Mouse (Mus musculus) hindbrain, embryonic 16.5 days (tissue): ENCODE measurements around the gene Exoc3l. TPM values are rescaled to one million over a fixed set of nuclear protein-coding genes. Genes with fewer than 3 reads are reported as not detected.

Experiments
- ATAC-seq: fragments of 200-750 bp; cut with Nextera tagmentation; 2 replicates; pipeline ENCODE4 v1.8.0; 2017; ENCODE audit warnings: moderate TSS enrichment, moderate library complexity
- H3K27ac ChIP-seq: fragments of 300-500 bp; sonication (generic); 2 replicates; pipeline ENCODE4 v1.5.1; 2014; ENCODE audit warnings: low read depth, mild to moderate bottlenecking, control low read depth, low read length, moderate library complexity
- H3K27me3 ChIP-seq: fragments of 300-500 bp; sonication (generic); replicated peaks from 2 replicates; pipeline ENCODE4 v1.6.1; 2014; ENCODE audit warnings: low read length; ENCODE audit not compliant: control insufficient read depth, insufficient read depth
- H3K36me3 ChIP-seq: fragments of 300-500 bp; sonication (generic); 2 replicates; pipeline ENCODE4 v1.6.1; 2014; ENCODE audit warnings: mild to moderate bottlenecking, low read length, moderate library complexity, mixed read lengths; ENCODE audit not compliant: control insufficient read depth, insufficient read depth
- H3K4me1 ChIP-seq: fragments of 300-500 bp; sonication (generic); 2 replicates; pipeline ENCODE4 v1.6.1; 2014; ENCODE audit warnings: low read depth, low read length; ENCODE audit not compliant: control insufficient read depth, insufficient read depth
- H3K4me2 ChIP-seq: fragments of 300-500 bp; sonication (generic); 2 replicates; pipeline ENCODE4 v1.6.1; 2014; ENCODE audit warnings: mild to moderate bottlenecking, low read length, control low read depth, moderate library complexity
- H3K4me3 ChIP-seq: fragments of 300-500 bp; sonication (generic); 2 replicates; pipeline ENCODE4 v1.5.1; 2014; ENCODE audit warnings: mild to moderate bottlenecking, low read length, control low read depth, moderate library complexity
- H3K9ac ChIP-seq: fragments of 300-500 bp; sonication (generic); 2 replicates; pipeline ENCODE4 v1.6.1; 2014; ENCODE audit warnings: low read depth, mild to moderate bottlenecking, control low read depth, low read length, moderate library complexity
- H3K9me3 ChIP-seq: fragments of 300-500 bp; sonication (generic); 2 replicates; pipeline ENCODE4 v1.6.1; 2014; ENCODE audit warnings: mild to moderate bottlenecking, low read length, moderate library complexity; ENCODE audit not compliant: control insufficient read depth
- WGBS: fragments of 180-500 bp; shearing (Covaris S2); extraction: QIAGEN DNeasy Blood & Tissue Kit; methylation state at CpG from one replicate; pipeline ENCODE4 v1.1.7; 2014; 5-methylcytosine and 5-hydroxymethylcytosine counted together
- polyA plus RNA-seq: library from polyadenylated mRNA; unstranded; fragments of >200 nt; fragmentation: Nextera tagmentation; extraction: Ambion mirVana; gene quantifications from 2 replicates; pipeline ENCODE4 v1.2.1, GENCODE M21; 2015

Gene Exoc3l
- polyA plus RNA-seq, 1 experiment from 2014 or later = 9.4 TPM

- no peak for ATAC-seq
- Histone ChIP-seq H3K36me3 (peaks cover 18% of the 10 kb centered on the region), H3K4me3 (no peak overlapping the region), H3K27ac (no peak overlapping the region), H3K4me1 (no peaks in the 10 kb centered on the region), H3K27me3 (no peaks in the 10 kb centered on the region), H3K9me3 (no peaks in the 10 kb centered on the region), H3K4me2 (no peak overlapping the region), H3K9ac (no peak overlapping the region)
- WGBS = 67% methylated on average over 4 of the region's 4 CpGs
These were observed 22.0 kb upstream of the Exoc3l start for GRCm38 (mm10) chr8:105317941-105318340.

GRCm38 (mm10) chr8:105315073-105315769 lies 19.3 kb upstream of the Exoc3l start:
- H3K4me2 ChIP-seq = no peak overlapping the region
- peaks cover 24% of the 10 kb centered on the region for H3K36me3 ChIP-seq
- ATAC-seq = no peak
- H3K4me1 ChIP-seq = no peaks in the 10 kb centered on the region
- H3K27ac ChIP-seq = no peak overlapping the region
- no peaks in the 10 kb centered on the region for H3K9me3 ChIP-seq
- H3K4me3 ChIP-seq = no peak overlapping the region
- no peaks in the 10 kb centered on the region for H3K27me3 ChIP-seq
- 92% methylated on average over 18 of the region's 18 CpGs for WGBS
- H3K9ac ChIP-seq = no peak overlapping the region

GRCm38 (mm10) chr8:105313622-105314402 lies 17.9 kb upstream of the Exoc3l start:
- H3K27ac ChIP-seq = no peak overlapping the region
- H3K4me2 ChIP-seq = no peak overlapping the region
- 82% methylated on average over 9 of the region's 9 CpGs for WGBS
- no peaks in the 10 kb centered on the region for H3K27me3 ChIP-seq
- H3K36me3 ChIP-seq = peaks cover 19% of the 10 kb centered on the region
- no peaks in the 10 kb centered on the region for H3K4me1 ChIP-seq
- H3K9ac ChIP-seq = no peak overlapping the region
- no peak overlapping the region for H3K4me3 ChIP-seq
- H3K9me3 ChIP-seq = no peaks in the 10 kb centered on the region
- ATAC-seq = no peak

- H3K27ac ChIP-seq = no peak overlapping the region
- 88% methylated on average over 8 of the region's 8 CpGs for WGBS
- H3K27me3 ChIP-seq = no peaks in the 10 kb centered on the region
- H3K9me3 ChIP-seq = no peaks in the 10 kb centered on the region
- no peak overlapping the region for H3K9ac ChIP-seq
- no peak for ATAC-seq
- no peak overlapping the region for H3K4me2 ChIP-seq
- H3K4me3 ChIP-seq = no peak overlapping the region
- peaks cover 19% of the 10 kb centered on the region for H3K36me3 ChIP-seq
- H3K4me1 ChIP-seq = no peaks in the 10 kb centered on the region
These were observed 17.1 kb upstream of the Exoc3l start for GRCm38 (mm10) chr8:105312891-105313481.

GRCm38 (mm10) chr8:105311718-105312117 lies 15.8 kb upstream of the Exoc3l start:
- ATAC-seq = no peak
- no peak overlapping the region for H3K4me3 ChIP-seq
- H3K4me2 ChIP-seq = no peak overlapping the region
- 90% methylated on average over 1 of the region's 1 CpGs for WGBS
- H3K36me3 ChIP-seq = peaks cover 24% of the 10 kb centered on the region
- no peak overlapping the region for H3K9ac ChIP-seq
- no peaks in the 10 kb centered on the region for H3K9me3 ChIP-seq
- no peaks in the 10 kb centered on the region for H3K4me1 ChIP-seq
- no peaks in the 10 kb centered on the region for H3K27me3 ChIP-seq
- H3K27ac ChIP-seq = no peak overlapping the region

GRCm38 (mm10) chr8:105310118-105310517 lies 14.2 kb upstream of the Exoc3l start:
- Histone ChIP-seq H3K4me1 (peaks cover 9% of the 10 kb centered on the region), H3K9ac (no peak overlapping the region), H3K27me3 (no peaks in the 10 kb centered on the region), H3K36me3 (peaks cover 19% of the 10 kb centered on the region), H3K4me3 (no peak overlapping the region), H3K4me2 (no peak overlapping the region), H3K9me3 (no peaks in the 10 kb centered on the region), H3K27ac (no peak overlapping the region)
- 89% methylated on average over 8 of the region's 8 CpGs for WGBS
- ATAC-seq = no peak

- Histone ChIP-seq H3K4me2 (no peak overlapping the region), H3K9me3 (no peaks in the 10 kb centered on the region), H3K27ac (no peak overlapping the region), H3K27me3 (no peaks in the 10 kb centered on the region), H3K36me3 (peaks cover 22% of the 10 kb centered on the region), H3K9ac (no peak overlapping the region), H3K4me3 (no peak overlapping the region), H3K4me1 (peaks cover 15% of the 10 kb centered on the region)
- WGBS = 82% methylated on average over 15 of the region's 15 CpGs
- ATAC-seq = no peak
These were observed 13.4 kb upstream of the Exoc3l start for GRCm38 (mm10) chr8:105309142-105309847.

GRCm38 (mm10) chr8:105308428-105308827 lies 12.5 kb upstream of the Exoc3l start:
- peaks cover 21% of the 10 kb centered on the region for H3K36me3 ChIP-seq

GRCm38 (mm10) chr8:105307670-105308069 lies 11.8 kb upstream of the Exoc3l start:
- Histone ChIP-seq H3K27me3 (no peaks in the 10 kb centered on the region), H3K36me3 (peaks cover 21% of the 10 kb centered on the region), H3K4me1 (peaks cover 16% of the 10 kb centered on the region), H3K27ac (no peak overlapping the region), H3K9me3 (no peaks in the 10 kb centered on the region), H3K9ac (no peak overlapping the region), H3K4me2 (no peak overlapping the region), H3K4me3 (no peak overlapping the region)
- no peak for ATAC-seq
- WGBS = 95% methylated on average over 13 of the region's 13 CpGs

More at GRCm38 (mm10) chr8:105308428-105308827, 12.5 kb upstream of the Exoc3l start:
- Histone ChIP-seq H3K9ac (no peak overlapping the region), H3K27me3 (no peaks in the 10 kb centered on the region), H3K4me1 (peaks cover 16% of the 10 kb centered on the region), H3K4me2 (no peak overlapping the region), H3K27ac (no peak overlapping the region), H3K9me3 (no peaks in the 10 kb centered on the region), H3K4me3 (no peak overlapping the region)
- no peak for ATAC-seq
- WGBS = 94% methylated on average over 10 of the region's 10 CpGs
